Mouse (Mus musculus): ENCODE results near the gene Slc45a3.

Gene Slc45a3

GRCm38 (mm10) chr1:131964580-131964979 lies 1.8 kb downstream of the Slc45a3 start:
- no peak for DNase-seq (ENCODE audit: low read depth, low spot score)

- no peak for DNase-seq (ENCODE audit: low read depth, low spot score)
Observed at GRCm38 (mm10) chr1:131965818-131966217, 3.1 kb downstream of the Slc45a3 start.

- no peak for DNase-seq (ENCODE audit: low read depth, low spot score)
Observed at GRCm38 (mm10) chr1:131967336-131967735, 4.6 kb downstream of the Slc45a3 start.

- DNase-seq (ENCODE audit: low read depth, low spot score): no peak
Observed at GRCm38 (mm10) chr1:131968556-131968955, 5.8 kb downstream of the Slc45a3 start.

GRCm38 (mm10) chr1:131968983-131969382 lies 6.2 kb downstream of the Slc45a3 start:
- no peak for DNase-seq (ENCODE audit: low read depth, low spot score)

- no peak for DNase-seq (ENCODE audit: low read depth, low spot score)
Observed at GRCm38 (mm10) chr1:131969825-131970224, 7.1 kb downstream of the Slc45a3 start.

GRCm38 (mm10) chr1:131970322-131970660 lies 7.5 kb downstream of the Slc45a3 start:
- no peak for DNase-seq (ENCODE audit: low read depth, low spot score)

- peak; percentile 59 for DNase-seq (ENCODE audit: low read depth, low spot score)
Observed at GRCm38 (mm10) chr1:131970661-131971520, 8.1 kb downstream of the Slc45a3 start.

- DNase-seq (ENCODE audit: low read depth, low spot score): no peak
Observed at GRCm38 (mm10) chr1:131971771-131972497, 9.2 kb downstream of the Slc45a3 start.

- DNase-seq (ENCODE audit: low read depth, low spot score): no peak
Observed at GRCm38 (mm10) chr1:131972498-131973334, 9.9 kb downstream of the Slc45a3 start.

- DNase-seq (ENCODE audit: low read depth, low spot score): no peak
Observed at GRCm38 (mm10) chr1:131973991-131974390, 11.2 kb downstream of the Slc45a3 start.

- no peak for DNase-seq (ENCODE audit: low read depth, low spot score)
Observed at GRCm38 (mm10) chr1:131976886-131977285, 14.1 kb downstream of the Slc45a3 start.

GRCm38 (mm10) chr1:131980471-131980870 lies 17.7 kb downstream of the Slc45a3 start:
- DNase-seq (ENCODE audit: low read depth, low spot score): no peak

- peak; percentile 79 for DNase-seq (ENCODE audit: low read depth, low spot score)
Observed at GRCm38 (mm10) chr1:131981378-131982013, 18.7 kb downstream of the Slc45a3 start.

GRCm38 (mm10) chr1:131982907-131983306 lies 20.1 kb downstream of the Slc45a3 start:
- DNase-seq (ENCODE audit: low read depth, low spot score): peak; percentile 81

GRCm38 (mm10) chr1:131983806-131984205 lies 21.0 kb downstream of the Slc45a3 start:
- no peak for DNase-seq (ENCODE audit: low read depth, low spot score)

- DNase-seq (ENCODE audit: low read depth, low spot score): no peak
Observed at GRCm38 (mm10) chr1:131987432-131987831, 24.7 kb downstream of the Slc45a3 start.

GRCm38 (mm10) chr1:131989476-131989875 lies 26.7 kb downstream of the Slc45a3 start:
- DNase-seq (ENCODE audit: low read depth, low spot score): no peak

- no peak for DNase-seq (ENCODE audit: low read depth, low spot score)
Observed at GRCm38 (mm10) chr1:131990083-131990760, 27.5 kb downstream of the Slc45a3 start.

GRCm38 (mm10) chr1:131992561-131993001 lies 29.8 kb downstream of the Slc45a3 start:
- DNase-seq (ENCODE audit: low read depth, low spot score): no peak

All from R1 (cell line).